Mouse (Mus musculus): ENCODE data around the gene Clmn.

Gene Clmn

GRCm38 (mm10) chr12:104810923-104811443 lies 53.9 kb downstream of the Clmn start:
- DNase-seq: no peak

GRCm38 (mm10) chr12:104808421-104809067 lies 56.3 kb downstream of the Clmn start:
- DNase-seq: no peak

GRCm38 (mm10) chr12:104806680-104807375 lies 58.0 kb downstream of the Clmn start:
- DNase-seq: no peak

- DNase-seq: no peak
Observed at GRCm38 (mm10) chr12:104801494-104802260, 63.2 kb downstream of the Clmn start.

GRCm38 (mm10) chr12:104799365-104799764 lies 65.5 kb downstream of the Clmn start:
- DNase-seq: peak; percentile 41

- DNase-seq: no peak
Observed at GRCm38 (mm10) chr12:104797905-104798304, 67.0 kb downstream of the Clmn start.

GRCm38 (mm10) chr12:104796635-104797378 lies 68.1 kb downstream of the Clmn start:
- peak; percentile 20 for DNase-seq

- no peak for DNase-seq
Observed at GRCm38 (mm10) chr12:104794957-104795356, 69.9 kb downstream of the Clmn start.

GRCm38 (mm10) chr12:104793486-104793885 lies 71.4 kb downstream of the Clmn start:
- DNase-seq: no peak

GRCm38 (mm10) chr12:104777603-104778002 lies 87.3 kb downstream of the Clmn start:
- no peak for DNase-seq

GRCm38 (mm10) chr12:104771941-104772340 lies 92.9 kb downstream of the Clmn start:
- no peak for DNase-seq

- DNase-seq: no peak
Observed at GRCm38 (mm10) chr12:104769201-104769785, 95.6 kb downstream of the Clmn start.

- peak; percentile 61 for DNase-seq
Observed at GRCm38 (mm10) chr12:104767183-104767582, 97.7 kb downstream of the Clmn start.

GRCm38 (mm10) chr12:104765761-104766160 lies 99.1 kb downstream of the Clmn start:
- DNase-seq: no peak

- DNase-seq: no peak
Observed at GRCm38 (mm10) chr12:104765116-104765515, 99.8 kb downstream of the Clmn start.

GRCm38 (mm10) chr12:104763918-104764317 lies 101.0 kb downstream of the Clmn start:
- DNase-seq: no peak

- DNase-seq: no peak
Observed at GRCm38 (mm10) chr12:104761411-104761810, 103.5 kb downstream of the Clmn start.

GRCm38 (mm10) chr12:104758066-104758465 lies 106.8 kb downstream of the Clmn start:
- DNase-seq: no peak

- DNase-seq: no peak
Observed at GRCm38 (mm10) chr12:104753686-104754085, 111.2 kb downstream of the Clmn start.

GRCm38 (mm10) chr12:104751814-104752765 lies 112.8 kb downstream of the Clmn start, which contains the start of gene Dicer1:
TSS of gene Dicer1 (minus strand) at chr12:104751952.
- peak; percentile 98 for DNase-seq

GRCm38 (mm10) chr12:104751331-104751813 lies 113.5 kb downstream of the Clmn start:
- no peak for DNase-seq

All from thymus, postnatal 4 days (tissue).